Mouse (Mus musculus): ENCODE results near the gene Gm11011. TPM values are rescaled to one million over a fixed set of nuclear protein-coding genes. Genes with fewer than 3 reads are reported as not detected.

The Gm11011 gene
- polyA plus RNA-seq, 1 experiment from 2014 or later, result not detected

DNA sequence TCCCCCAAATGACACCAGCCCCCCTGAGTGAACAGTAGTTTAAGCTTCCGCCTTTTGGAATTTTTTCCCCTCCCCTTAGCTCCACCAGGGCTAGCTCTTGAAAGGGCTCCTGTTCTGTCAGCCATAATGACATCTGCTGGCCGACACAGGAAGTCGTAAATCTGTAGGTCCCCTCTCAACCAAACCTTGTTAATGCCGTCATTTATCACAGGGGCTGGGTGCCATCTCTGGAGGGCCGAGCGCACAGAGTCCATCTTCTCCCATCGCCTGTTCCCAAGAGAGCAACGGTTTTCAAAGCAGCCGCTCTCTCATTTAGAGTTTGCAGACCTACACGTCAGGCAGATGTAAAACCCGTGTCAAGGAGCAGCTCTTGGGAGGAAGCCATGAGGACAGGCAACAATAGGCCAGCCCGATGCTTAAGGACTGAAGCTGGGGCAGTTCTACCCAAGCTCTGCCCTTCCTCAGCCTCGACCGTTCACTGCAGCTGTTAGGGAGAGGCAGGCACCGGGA, 33.7 kb upstream of the Gm11011 start:
- Histone ChIP-seq H3K9ac (replicated peaks; ENCODE audit: low read depth, low read length) (no peak overlapping the region), H3K9me3 (ENCODE audit: control insufficient read depth, low read depth, low read length) (no peaks in the 10 kb centered on the region), H3K4me2 (replicated peaks; ENCODE audit: low read depth, low read length) (peak overlapping the region; percentile 43), H3K4me1 (ENCODE audit: control insufficient read depth, insufficient read depth, low read length) (peaks cover 4% of the 10 kb centered on the region; the same call in 1 of the 2 replicates), H3K27me3 (ENCODE audit: control insufficient read depth, insufficient read depth, low read length) (no peaks in the 10 kb centered on the region), H3K4me3 (ENCODE audit: low read depth, low read length) (no peak overlapping the region), H3K36me3 (ENCODE audit: control insufficient read depth, insufficient read depth, low read length) (no peaks in the 10 kb centered on the region), H3K27ac (ENCODE audit: low read length) (peak overlapping the region; percentile 67; the same call in 1 of the 2 replicates)
- peak; percentile 76; the same call in 1 of the 2 replicates for ATAC-seq (ENCODE audit: insufficient number of reproducible peaks, insufficient read depth, low FRiP score, low read depth)
- 18% methylated on average over 15 of the region's 15 CpGs for WGBS

DNA sequence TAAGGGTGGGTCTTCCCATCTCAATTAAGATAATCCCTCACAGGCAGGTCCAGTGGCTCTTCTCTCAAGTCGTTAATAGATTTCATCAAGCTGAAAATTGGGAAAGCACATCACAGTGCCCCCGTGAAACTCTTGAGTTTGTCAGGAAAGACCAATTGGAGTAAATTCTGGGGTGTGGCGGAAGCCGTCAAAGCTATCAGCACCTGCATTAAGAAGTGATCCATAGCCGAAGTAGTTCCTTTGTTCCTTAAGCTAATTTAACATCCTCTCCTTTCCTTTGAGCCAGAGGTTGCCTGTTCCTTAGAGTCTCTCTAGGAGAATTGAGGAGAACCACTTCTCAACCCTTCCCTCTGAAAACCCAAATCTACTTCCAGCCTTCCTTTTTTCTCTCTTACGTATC, 28.5 kb upstream of the Gm11011 start:
- Histone ChIP-seq H3K9ac (replicated peaks; ENCODE audit: low read depth, low read length) (no peak overlapping the region), H3K27ac (ENCODE audit: low read length) (no peak overlapping the region), H3K36me3 (ENCODE audit: control insufficient read depth, insufficient read depth, low read length) (no peaks in the 10 kb centered on the region), H3K4me3 (ENCODE audit: low read depth, low read length) (no peak overlapping the region), H3K9me3 (ENCODE audit: control insufficient read depth, low read depth, low read length) (no peaks in the 10 kb centered on the region), H3K4me1 (ENCODE audit: control insufficient read depth, insufficient read depth, low read length) (peaks cover 5% of the 10 kb centered on the region), H3K27me3 (ENCODE audit: control insufficient read depth, insufficient read depth, low read length) (no peaks in the 10 kb centered on the region), H3K4me2 (replicated peaks; ENCODE audit: low read depth, low read length) (no peak overlapping the region)
- 74% methylated on average over 6 of the region's 6 CpGs for WGBS
- ATAC-seq (ENCODE audit: insufficient number of reproducible peaks, insufficient read depth, low FRiP score, low read depth), result no peak

- no peak overlapping the region for H3K4me3 ChIP-seq (ENCODE audit: low read depth, low read length)
- ATAC-seq (ENCODE audit: insufficient number of reproducible peaks, insufficient read depth, low FRiP score, low read depth), result no peak
Measured at GRCm38 (mm10) chr2:169614683-169615082, 27.1 kb upstream of the Gm11011 start.

DNA sequence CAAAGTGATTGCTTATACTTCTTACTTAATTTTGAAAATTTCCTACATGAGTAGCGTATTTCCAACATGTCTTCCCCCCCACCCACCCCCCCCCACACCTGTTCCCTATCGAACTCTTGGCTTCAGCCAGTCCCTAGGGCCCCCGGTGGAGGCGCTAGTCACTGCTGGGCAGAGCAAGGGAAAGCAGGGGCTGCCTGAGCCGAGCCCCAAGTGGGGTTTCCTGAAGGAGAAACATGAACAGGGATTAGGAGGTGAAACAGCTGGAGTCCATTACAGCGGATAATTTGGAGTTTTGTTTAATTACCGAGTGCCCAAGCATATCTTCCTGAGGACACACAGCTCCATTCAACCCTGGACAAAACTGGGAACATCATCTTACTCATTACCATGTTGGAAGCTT, 24.0 kb upstream of the Gm11011 start:
- WGBS, result 35% methylated on average over 7 of the region's 7 CpGs
- Histone ChIP-seq H3K4me1 (ENCODE audit: control insufficient read depth, insufficient read depth, low read length) (peaks cover 25% of the 10 kb centered on the region), H3K36me3 (ENCODE audit: control insufficient read depth, insufficient read depth, low read length) (no peaks in the 10 kb centered on the region), H3K27ac (ENCODE audit: low read length) (no peak overlapping the region), H3K4me2 (replicated peaks; ENCODE audit: low read depth, low read length) (no peak overlapping the region), H3K9me3 (ENCODE audit: control insufficient read depth, low read depth, low read length) (no peaks in the 10 kb centered on the region), H3K4me3 (ENCODE audit: low read depth, low read length) (no peak overlapping the region), H3K9ac (replicated peaks; ENCODE audit: low read depth, low read length) (no peak overlapping the region), H3K27me3 (ENCODE audit: control insufficient read depth, insufficient read depth, low read length) (no peaks in the 10 kb centered on the region)
- ATAC-seq (ENCODE audit: insufficient number of reproducible peaks, insufficient read depth, low FRiP score, low read depth), result no peak

More at GRCm38 (mm10) chr2:169614683-169615082, 27.1 kb upstream of the Gm11011 start:
- Histone ChIP-seq H3K9ac (replicated peaks; ENCODE audit: low read depth, low read length) (no peak overlapping the region), H3K27me3 (ENCODE audit: control insufficient read depth, insufficient read depth, low read length) (no peaks in the 10 kb centered on the region), H3K9me3 (ENCODE audit: control insufficient read depth, low read depth, low read length) (no peaks in the 10 kb centered on the region), H3K27ac (ENCODE audit: low read length) (no peak overlapping the region), H3K4me2 (replicated peaks; ENCODE audit: low read depth, low read length) (no peak overlapping the region), H3K36me3 (ENCODE audit: control insufficient read depth, insufficient read depth, low read length) (no peaks in the 10 kb centered on the region), H3K4me1 (ENCODE audit: control insufficient read depth, insufficient read depth, low read length) (peaks cover 13% of the 10 kb centered on the region)
- WGBS, result 65% methylated on average over 4 of the region's 4 CpGs

- Histone ChIP-seq H3K9me3 (ENCODE audit: control insufficient read depth, low read depth, low read length) (no peaks in the 10 kb centered on the region), H3K4me3 (ENCODE audit: low read depth, low read length) (no peak overlapping the region), H3K4me2 (replicated peaks; ENCODE audit: low read depth, low read length) (no peak overlapping the region), H3K27ac (ENCODE audit: low read length) (no peak overlapping the region), H3K4me1 (ENCODE audit: control insufficient read depth, insufficient read depth, low read length) (peaks cover 25% of the 10 kb centered on the region), H3K9ac (replicated peaks; ENCODE audit: low read depth, low read length) (no peak overlapping the region), H3K36me3 (ENCODE audit: control insufficient read depth, insufficient read depth, low read length) (no peaks in the 10 kb centered on the region), H3K27me3 (ENCODE audit: control insufficient read depth, insufficient read depth, low read length) (no peaks in the 10 kb centered on the region)
- no peak for ATAC-seq (ENCODE audit: insufficient number of reproducible peaks, insufficient read depth, low FRiP score, low read depth)
- WGBS, result 67% methylated on average over 8 of the region's 8 CpGs
Measured at GRCm38 (mm10) chr2:169610882-169611281, 23.3 kb upstream of the Gm11011 start.

GRCm38 (mm10) chr2:169609956-169610355, 22.4 kb upstream of the Gm11011 start:
- Histone ChIP-seq H3K9me3 (ENCODE audit: control insufficient read depth, low read depth, low read length) (no peaks in the 10 kb centered on the region), H3K4me1 (ENCODE audit: control insufficient read depth, insufficient read depth, low read length) (peaks cover 25% of the 10 kb centered on the region), H3K36me3 (ENCODE audit: control insufficient read depth, insufficient read depth, low read length) (no peaks in the 10 kb centered on the region), H3K9ac (replicated peaks; ENCODE audit: low read depth, low read length) (no peak overlapping the region), H3K27me3 (ENCODE audit: control insufficient read depth, insufficient read depth, low read length) (no peaks in the 10 kb centered on the region), H3K4me2 (replicated peaks; ENCODE audit: low read depth, low read length) (no peak overlapping the region), H3K4me3 (ENCODE audit: low read depth, low read length) (no peak overlapping the region), H3K27ac (ENCODE audit: low read length) (no peak overlapping the region)
- WGBS, result 39% methylated on average over 13 of the region's 13 CpGs
- no peak for ATAC-seq (ENCODE audit: insufficient number of reproducible peaks, insufficient read depth, low FRiP score, low read depth)

DNA sequence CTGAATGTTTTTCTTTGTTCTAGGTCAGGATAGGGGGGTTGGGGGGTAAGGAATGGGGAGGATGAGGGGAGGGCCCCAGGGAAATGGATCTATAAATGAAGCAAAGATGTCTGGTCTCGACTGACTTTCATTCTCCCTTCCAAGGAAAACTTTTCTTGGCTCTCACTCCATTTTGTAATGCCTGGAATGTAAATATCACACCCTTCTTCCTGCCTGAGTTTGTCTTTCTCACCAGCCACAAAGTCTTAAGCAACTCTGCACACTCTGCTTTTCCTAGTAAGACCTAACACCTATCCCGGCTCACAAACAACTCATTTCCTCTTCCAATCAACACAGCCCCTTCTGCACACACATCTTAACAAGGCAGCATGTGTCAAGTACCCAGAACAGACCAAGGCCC, 20.2 kb upstream of the Gm11011 start:
- no peaks in the 10 kb centered on the region for H3K36me3 ChIP-seq (ENCODE audit: control insufficient read depth, insufficient read depth, low read length)
- H3K27ac ChIP-seq (ENCODE audit: low read length), result peak overlapping the region; percentile 57; the same call in 1 of the 2 replicates
- H3K9ac ChIP-seq (replicated peaks; ENCODE audit: low read depth, low read length), result no peak overlapping the region
- H3K4me1 ChIP-seq (ENCODE audit: control insufficient read depth, insufficient read depth, low read length), result peaks cover 25% of the 10 kb centered on the region
- H3K4me2 ChIP-seq (replicated peaks; ENCODE audit: low read depth, low read length), result no peak overlapping the region
- H3K27me3 ChIP-seq (ENCODE audit: control insufficient read depth, insufficient read depth, low read length), result no peaks in the 10 kb centered on the region
- ATAC-seq (ENCODE audit: insufficient number of reproducible peaks, insufficient read depth, low FRiP score, low read depth), result no peak
- H3K9me3 ChIP-seq (ENCODE audit: control insufficient read depth, low read depth, low read length), result no peaks in the 10 kb centered on the region
- 14% methylated on average over 2 of the region's 2 CpGs for WGBS
- H3K4me3 ChIP-seq (ENCODE audit: low read depth, low read length), result no peak overlapping the region

DNA sequence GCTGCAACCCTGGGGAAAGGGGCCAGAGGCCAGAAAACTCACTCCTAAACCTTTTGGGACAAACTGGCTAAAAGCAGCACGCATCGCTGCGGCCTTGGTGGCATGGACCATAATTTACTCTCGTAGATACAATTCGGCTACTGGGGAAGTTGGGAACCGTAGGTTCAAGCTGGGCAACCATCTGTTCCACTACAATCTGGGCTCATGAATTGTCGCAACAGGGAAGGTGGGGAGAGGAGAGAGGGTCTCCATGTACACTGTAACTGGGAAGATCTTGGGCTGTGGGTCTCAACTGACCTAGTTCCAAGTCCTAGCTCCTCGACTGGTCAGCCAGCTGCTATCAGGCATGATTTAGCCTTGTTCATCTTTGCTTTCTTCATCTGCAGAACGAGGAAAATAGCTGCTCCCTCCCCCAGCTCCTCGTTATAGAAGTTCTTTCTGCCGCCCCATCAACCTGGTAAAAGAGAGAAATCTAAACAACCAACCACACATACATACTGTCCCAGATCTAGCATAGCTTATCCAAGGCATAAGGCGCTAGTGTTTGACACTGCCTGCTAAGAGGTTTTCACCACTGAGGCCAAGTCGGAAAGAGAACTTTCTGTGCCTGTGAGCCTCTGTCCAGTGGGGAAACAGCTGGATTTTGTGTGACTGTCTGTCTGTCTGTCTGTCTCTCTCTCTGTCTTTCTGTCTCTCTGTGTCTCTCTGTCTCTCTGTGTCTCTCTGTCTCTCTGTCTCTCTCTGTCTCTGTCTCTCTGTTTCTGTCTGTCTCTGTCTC, 19.5 kb upstream of the Gm11011 start:
- Histone ChIP-seq H3K36me3 (ENCODE audit: control insufficient read depth, insufficient read depth, low read length) (no peaks in the 10 kb centered on the region), H3K9me3 (ENCODE audit: control insufficient read depth, low read depth, low read length) (no peaks in the 10 kb centered on the region), H3K4me1 (ENCODE audit: control insufficient read depth, insufficient read depth, low read length) (peaks cover 25% of the 10 kb centered on the region), H3K9ac (replicated peaks; ENCODE audit: low read depth, low read length) (no peak overlapping the region), H3K4me3 (ENCODE audit: low read depth, low read length) (no peak overlapping the region), H3K27ac (ENCODE audit: low read length) (peak overlapping the region; percentile 16; the same call in 1 of the 2 replicates), H3K27me3 (ENCODE audit: control insufficient read depth, insufficient read depth, low read length) (no peaks in the 10 kb centered on the region), H3K4me2 (replicated peaks; ENCODE audit: low read depth, low read length) (no peak overlapping the region)
- WGBS, result 71% methylated on average over 13 of the region's 13 CpGs
- ATAC-seq (ENCODE audit: insufficient number of reproducible peaks, insufficient read depth, low FRiP score, low read depth), result no peak

All from stomach, embryonic 14.5 days (tissue).